Mouse (Mus musculus): Measurements from ENCODE around the gene Zfp775. TPM values are rescaled to one million over a fixed set of nuclear protein-coding genes. Genes with fewer than 3 reads are reported as not detected.

Zfp775 gene
- polyA plus RNA-seq, 1 experiment from 2014 or later, result 2.7 TPM

- Histone ChIP-seq H3K36me3 (ENCODE audit: control insufficient read depth, insufficient read depth, low read length) (no peaks in the 10 kb centered on the region), H3K9me3 (ENCODE audit: control insufficient read depth, low read length) (no peaks in the 10 kb centered on the region), H3K27me3 (replicated peaks; ENCODE audit: control insufficient read depth, insufficient read depth, low read length) (peaks cover 28% of the 10 kb centered on the region), H3K4me3 (ENCODE audit: low read depth, low read length) (peak overlapping the region; percentile 48), H3K4me2 (peak overlapping the region; percentile 78), H3K4me1 (replicated peaks; ENCODE audit: control insufficient read depth, insufficient read depth, low read length) (no peaks in the 10 kb centered on the region; the same call in 1 of the 2 replicates), H3K9ac (ENCODE audit: low read depth, low read length) (peak overlapping the region; percentile 44), H3K27ac (ENCODE audit: low read depth, low read length) (no peak overlapping the region)
- WGBS, result 8% methylated on average over 54 of the region's 54 CpGs
- DNase-seq (ENCODE audit: low spot score) (no peak), ATAC-seq (replicated peaks; ENCODE audit: low FRiP score) (0 out of 2 replicates have a peak, but pooled peaks have one; percentile 25)
These were observed 27.2 kb downstream of the Zfp775 start for GRCm38 (mm10) chr6:48628808-48629660.

GRCm38 (mm10) chr6:48629661-48630034 lies 27.8 kb downstream of the Zfp775 start:
- no peaks in the 10 kb centered on the region for H3K9me3 ChIP-seq (ENCODE audit: control insufficient read depth, low read length)
- peak; percentile 42 for DNase-seq (ENCODE audit: low spot score)
- ATAC-seq (replicated peaks; ENCODE audit: low FRiP score), result no peak
- H3K9ac ChIP-seq (ENCODE audit: low read depth, low read length), result peak overlapping the region; percentile 44
- H3K27ac ChIP-seq (ENCODE audit: low read depth, low read length), result no peak overlapping the region
- no peaks in the 10 kb centered on the region; the same call in 1 of the 2 replicates for H3K4me1 ChIP-seq (replicated peaks; ENCODE audit: control insufficient read depth, insufficient read depth, low read length)
- 23% methylated on average over 13 of the region's 13 CpGs for WGBS
- H3K4me2 ChIP-seq, result peak overlapping the region; percentile 78
- H3K27me3 ChIP-seq (replicated peaks; ENCODE audit: control insufficient read depth, insufficient read depth, low read length), result peaks cover 28% of the 10 kb centered on the region
- peak overlapping the region; percentile 48 for H3K4me3 ChIP-seq (ENCODE audit: low read depth, low read length)
- no peaks in the 10 kb centered on the region for H3K36me3 ChIP-seq (ENCODE audit: control insufficient read depth, insufficient read depth, low read length)

- Histone ChIP-seq H3K4me2 (no peak overlapping the region), H3K27me3 (replicated peaks; ENCODE audit: control insufficient read depth, insufficient read depth, low read length) (peaks cover 25% of the 10 kb centered on the region), H3K9me3 (ENCODE audit: control insufficient read depth, low read length) (no peaks in the 10 kb centered on the region), H3K4me1 (replicated peaks; ENCODE audit: control insufficient read depth, insufficient read depth, low read length) (no peaks in the 10 kb centered on the region; the same call in 1 of the 2 replicates), H3K27ac (ENCODE audit: low read depth, low read length) (no peak overlapping the region), H3K36me3 (ENCODE audit: control insufficient read depth, insufficient read depth, low read length) (no peaks in the 10 kb centered on the region), H3K4me3 (ENCODE audit: low read depth, low read length) (no peak overlapping the region), H3K9ac (ENCODE audit: low read depth, low read length) (no peak overlapping the region)
- DNase-seq (ENCODE audit: low spot score) (no peak), ATAC-seq (replicated peaks; ENCODE audit: low FRiP score) (no peak)
- WGBS, result 84% methylated on average over 8 of the region's 8 CpGs
These were observed 29.0 kb downstream of the Zfp775 start for GRCm38 (mm10) chr6:48630831-48631230.

GRCm38 (mm10) chr6:48635105-48635504 lies 33.2 kb downstream of the Zfp775 start:
- peak; percentile 77 for ATAC-seq (replicated peaks; ENCODE audit: low FRiP score)
- Histone ChIP-seq H3K9ac (ENCODE audit: low read depth, low read length) (no peak overlapping the region), H3K4me3 (ENCODE audit: low read depth, low read length) (no peak overlapping the region), H3K27me3 (replicated peaks; ENCODE audit: control insufficient read depth, insufficient read depth, low read length) (peaks cover under 1% of the 10 kb centered on the region; the same call in 1 of the 2 replicates), H3K27ac (ENCODE audit: low read depth, low read length) (no peak overlapping the region), H3K4me1 (replicated peaks; ENCODE audit: control insufficient read depth, insufficient read depth, low read length) (no peaks in the 10 kb centered on the region; the same call in 1 of the 2 replicates), H3K36me3 (ENCODE audit: control insufficient read depth, insufficient read depth, low read length) (no peaks in the 10 kb centered on the region), H3K4me2 (no peak overlapping the region), H3K9me3 (ENCODE audit: control insufficient read depth, low read length) (no peaks in the 10 kb centered on the region)
- DNase-seq (ENCODE audit: low spot score), result no peak
- WGBS, result 58% methylated on average over 2 of the region's 2 CpGs

GRCm38 (mm10) chr6:48636515-48636914 lies 34.7 kb downstream of the Zfp775 start:
- Histone ChIP-seq H3K4me1 (replicated peaks; ENCODE audit: control insufficient read depth, insufficient read depth, low read length) (no peaks in the 10 kb centered on the region; the same call in 1 of the 2 replicates), H3K36me3 (ENCODE audit: control insufficient read depth, insufficient read depth, low read length) (no peaks in the 10 kb centered on the region), H3K27me3 (replicated peaks; ENCODE audit: control insufficient read depth, insufficient read depth, low read length) (no peaks in the 10 kb centered on the region), H3K27ac (ENCODE audit: low read depth, low read length) (no peak overlapping the region), H3K4me2 (no peak overlapping the region), H3K9ac (ENCODE audit: low read depth, low read length) (no peak overlapping the region), H3K9me3 (ENCODE audit: control insufficient read depth, low read length) (no peaks in the 10 kb centered on the region), H3K4me3 (ENCODE audit: low read depth, low read length) (no peak overlapping the region)
- peak; percentile 8 for DNase-seq (ENCODE audit: low spot score)
- no peak for ATAC-seq (replicated peaks; ENCODE audit: low FRiP score)
- 67% methylated on average over 6 of the region's 6 CpGs for WGBS

GRCm38 (mm10) chr6:48637811-48638500 lies 36.1 kb downstream of the Zfp775 start:
- Histone ChIP-seq H3K27me3 (replicated peaks; ENCODE audit: control insufficient read depth, insufficient read depth, low read length) (no peaks in the 10 kb centered on the region), H3K9ac (ENCODE audit: low read depth, low read length) (no peak overlapping the region), H3K4me1 (replicated peaks; ENCODE audit: control insufficient read depth, insufficient read depth, low read length) (no peaks in the 10 kb centered on the region; the same call in 1 of the 2 replicates), H3K36me3 (ENCODE audit: control insufficient read depth, insufficient read depth, low read length) (no peaks in the 10 kb centered on the region), H3K9me3 (ENCODE audit: control insufficient read depth, low read length) (no peaks in the 10 kb centered on the region), H3K4me2 (no peak overlapping the region), H3K4me3 (ENCODE audit: low read depth, low read length) (no peak overlapping the region), H3K27ac (ENCODE audit: low read depth, low read length) (no peak overlapping the region)
- ATAC-seq (replicated peaks; ENCODE audit: low FRiP score) (no peak), DNase-seq (ENCODE audit: low spot score) (peak; percentile 21)
- WGBS, result 66% methylated on average over 6 of the region's 6 CpGs

- ATAC-seq (replicated peaks; ENCODE audit: low FRiP score) (no peak), DNase-seq (ENCODE audit: low spot score) (peak; percentile 23)
- no peak overlapping the region for H3K4me2 ChIP-seq
- no peaks in the 10 kb centered on the region; the same call in 1 of the 2 replicates for H3K4me1 ChIP-seq (replicated peaks; ENCODE audit: control insufficient read depth, insufficient read depth, low read length)
- H3K9me3 ChIP-seq (ENCODE audit: control insufficient read depth, low read length), result no peaks in the 10 kb centered on the region
- no peak overlapping the region for H3K4me3 ChIP-seq (ENCODE audit: low read depth, low read length)
- H3K27me3 ChIP-seq (replicated peaks; ENCODE audit: control insufficient read depth, insufficient read depth, low read length), result no peaks in the 10 kb centered on the region
- no peaks in the 10 kb centered on the region for H3K36me3 ChIP-seq (ENCODE audit: control insufficient read depth, insufficient read depth, low read length)
- WGBS, result 64% methylated on average over 2 of the region's 2 CpGs
- no peak overlapping the region for H3K9ac ChIP-seq (ENCODE audit: low read depth, low read length)
- no peak overlapping the region for H3K27ac ChIP-seq (ENCODE audit: low read depth, low read length)
These were observed 36.7 kb downstream of the Zfp775 start for GRCm38 (mm10) chr6:48638553-48638952.

GRCm38 (mm10) chr6:48641391-48641790 lies 39.5 kb downstream of the Zfp775 start:
- Histone ChIP-seq H3K9ac (ENCODE audit: low read depth, low read length) (no peak overlapping the region), H3K27ac (ENCODE audit: low read depth, low read length) (no peak overlapping the region), H3K9me3 (ENCODE audit: control insufficient read depth, low read length) (no peaks in the 10 kb centered on the region), H3K4me3 (ENCODE audit: low read depth, low read length) (no peak overlapping the region), H3K4me2 (no peak overlapping the region), H3K4me1 (replicated peaks; ENCODE audit: control insufficient read depth, insufficient read depth, low read length) (no peaks in the 10 kb centered on the region), H3K27me3 (replicated peaks; ENCODE audit: control insufficient read depth, insufficient read depth, low read length) (no peaks in the 10 kb centered on the region), H3K36me3 (ENCODE audit: control insufficient read depth, insufficient read depth, low read length) (no peaks in the 10 kb centered on the region)
- WGBS, result 71% methylated on average over 6 of the region's 6 CpGs
- DNase-seq (ENCODE audit: low spot score), result peak; percentile 12
- no peak for ATAC-seq (replicated peaks; ENCODE audit: low FRiP score)

All from liver, embryonic 11.5 days (tissue).